Mouse (Mus musculus): Measurements from ENCODE around the gene Ripor3.

- TF ChIP-seq CTCF (IDR thresholded peaks at IDR 0.05; ENCODE audit: extremely low read depth, insufficient read depth, insufficient read length, insufficient replicate concordance) = no peak
- no peak for TF ChIP-seq POLR2A (IDR thresholded peaks at IDR 0.05; ENCODE audit: low read depth, low read length)
Measured at GRCm38 (mm10) chr2:168059200-168059790, 48.9 kb upstream of the Ripor3 start.

Measured in spleen, adult 2 months (tissue).